ENCODE assay signal across 9 mouse cellular contexts in the genomic region with DNA sequence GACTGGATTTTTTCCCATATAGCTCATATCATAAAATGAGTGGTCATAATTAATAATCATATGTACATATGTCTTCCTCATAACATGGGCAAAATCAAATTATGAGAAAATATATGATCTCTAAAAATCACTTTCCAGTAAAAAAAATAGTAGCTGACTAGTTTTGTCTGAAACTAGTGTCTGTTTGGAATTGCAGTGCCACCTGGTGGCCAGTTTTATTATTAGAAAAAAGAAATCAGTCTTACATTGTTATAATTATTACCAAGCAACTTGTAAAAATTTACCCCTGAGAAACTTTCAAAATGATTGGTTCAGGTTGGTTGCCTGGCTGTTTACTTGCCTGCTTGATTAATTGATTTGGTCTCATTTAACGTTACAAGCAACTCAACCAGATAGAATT. TPM values are rescaled to one million over a fixed set of nuclear protein-coding genes. Genes with fewer than 3 reads are reported as not detected.
DNase-seq lines count a peak whose midpoint lies in the region; ATAC-seq and TF ChIP-seq lines count a peak whose summit lies in the region.
"Had no signal": no experiment of that assay in that cellular context is flagged by ENCODE, and none has a peak within 500 bp of the region (broad histone marks: within the 10 kb centered on the region; RNA-seq: fewer than 3 reads in every experiment).

No protein-coding gene starts in this region.

- H3K4me3 ChIP-seq in forebrain, postnatal 0 days (ENCODE audit: low read depth, low read length): no peak overlapping the region
- H3K4me3 ChIP-seq in forebrain, embryonic 15.5 days: no peak overlapping the region
- H3K4me3 ChIP-seq in liver, embryonic 11.5 days (ENCODE audit: low read depth, low read length): no peak overlapping the region
- H3K4me3 ChIP-seq: neural tube, embryonic 12.5 days had no signal

- DNase-seq in forebrain, postnatal 0 days: peak; percentile 67
- DNase-seq in liver: peak; percentile 25
- no peak for DNase-seq in liver, embryonic 11.5 days (ENCODE audit: low spot score)
- peak; percentile 14 for DNase-seq in Muller cell, postnatal 12 days (ENCODE audit: inconsistent ontology term)
- peak; percentile 41 for DNase-seq in fibroblast of lung, adult 2 months (ENCODE audit: low read depth)
- DNase-seq in lung, postnatal 25 days (ENCODE audit: low spot score): peak; percentile 41

- peak; percentile 60 for TF ChIP-seq CTCF in forebrain, postnatal 0 days (IDR thresholded peaks at IDR 0.05; ENCODE audit: low read depth)

- H3K36me3 ChIP-seq in forebrain, postnatal 0 days (ENCODE audit: insufficient read depth): peaks cover 30% of the 10 kb centered on the region
- H3K36me3 ChIP-seq in forebrain, embryonic 15.5 days: peaks cover 61% of the 10 kb centered on the region
- peaks cover 7% of the 10 kb centered on the region; the same call in 1 of the 2 replicates for H3K36me3 ChIP-seq in liver, embryonic 11.5 days (ENCODE audit: control insufficient read depth, insufficient read depth, low read length)

- no peak overlapping the region for H3K27ac ChIP-seq in forebrain, postnatal 0 days (ENCODE audit: low read depth, low read length)
- H3K27ac ChIP-seq in forebrain, embryonic 15.5 days (replicated peaks): no peak overlapping the region
- H3K27ac ChIP-seq in liver, embryonic 11.5 days (ENCODE audit: low read depth, low read length): no peak overlapping the region
- H3K27ac ChIP-seq: neural tube, embryonic 12.5 days had no signal

- H3K4me2 ChIP-seq in forebrain, postnatal 0 days (ENCODE audit: low read depth): no peak overlapping the region
- H3K4me2 ChIP-seq in forebrain, embryonic 15.5 days (replicated peaks): no peak overlapping the region
- no peak overlapping the region for H3K4me2 ChIP-seq in liver, embryonic 11.5 days
- H3K4me2 ChIP-seq: neural tube, embryonic 12.5 days had no signal

- 95% methylated on average over 1 of the region's 1 CpGs for WGBS in forebrain, postnatal 0 days
- 96% methylated on average over 1 of the region's 1 CpGs for WGBS in forebrain, embryonic 15.5 days
- WGBS in liver, embryonic 11.5 days: 83% methylated on average over 1 of the region's 1 CpGs

- no peaks in the 10 kb centered on the region for H3K9me3 ChIP-seq in forebrain, postnatal 0 days (ENCODE audit: low read length)
- H3K9me3 ChIP-seq in forebrain, embryonic 15.5 days: no peaks in the 10 kb centered on the region
- H3K9me3 ChIP-seq in liver, embryonic 11.5 days (ENCODE audit: control insufficient read depth, low read length): no peaks in the 10 kb centered on the region
- H3K9me3 ChIP-seq: neural tube, embryonic 12.5 days had no signal

- H3K4me1 ChIP-seq in forebrain, postnatal 0 days (ENCODE audit: insufficient read depth): no peaks in the 10 kb centered on the region
- no peaks in the 10 kb centered on the region for H3K4me1 ChIP-seq in forebrain, embryonic 15.5 days
- no peaks in the 10 kb centered on the region for H3K4me1 ChIP-seq in liver, embryonic 11.5 days (replicated peaks; ENCODE audit: control insufficient read depth, insufficient read depth, low read length)
- H3K4me1 ChIP-seq: neural tube, embryonic 12.5 days had no signal

- no peak for ATAC-seq in forebrain, postnatal 0 days
- ATAC-seq in forebrain, embryonic 15.5 days (replicated peaks): no peak
- ATAC-seq in liver, embryonic 11.5 days (replicated peaks; ENCODE audit: low FRiP score): no peak
- no peak for ATAC-seq in megakaryocyte-erythroid progenitor cell, adult 5-6 weeks (replicated peaks; ENCODE audit: low FRiP score, low TSS enrichment, poor library complexity, severe bottlenecking)

- no peaks in the 10 kb centered on the region for H3K27me3 ChIP-seq in forebrain, postnatal 0 days (ENCODE audit: insufficient read depth, low read length)
- no peaks in the 10 kb centered on the region for H3K27me3 ChIP-seq in forebrain, embryonic 15.5 days
- H3K27me3 ChIP-seq in liver, embryonic 11.5 days (replicated peaks; ENCODE audit: control insufficient read depth, insufficient read depth, low read length): no peaks in the 10 kb centered on the region
- H3K27me3 ChIP-seq: neural tube, embryonic 12.5 days had no signal

- H3K9ac ChIP-seq in forebrain, postnatal 0 days: no peak overlapping the region
- no peak overlapping the region for H3K9ac ChIP-seq in forebrain, embryonic 15.5 days (replicated peaks)
- H3K9ac ChIP-seq in liver, embryonic 11.5 days (ENCODE audit: low read depth, low read length): no peak overlapping the region
- H3K9ac ChIP-seq: neural tube, embryonic 12.5 days had no signal

RNA-seq across cellular contexts. Expression of gene Gpr21, which starts 30.8 kb away (rescaled TPM):
- 35.8 and 38.1 TPM in 2 replicates for total RNA-seq in forebrain, postnatal 0 days (2014; rRNA removed)
- 13.8 and 14.5 TPM in 2 replicates for polyA plus RNA-seq in forebrain, postnatal 0 days (2015; fragmentation: Nextera tagmentation; extraction: Ambion mirVana)
- 20.3 and 22.9 TPM in 2 replicates for polyA plus RNA-seq in forebrain, embryonic 15.5 days (2015; fragmentation: Nextera tagmentation; extraction: Ambion mirVana)
- polyA plus RNA-seq in liver, embryonic 11.5 days (2014; fragmentation: Nextera tagmentation; extraction: Ambion mirVana): 0.25 and 0.51 TPM in 2 replicates
- total RNA-seq in megakaryocyte-erythroid progenitor cell, adult 5-6 weeks (2014; fragmentation: Nextera tagmentation): 2.0 and 3.3 TPM in 2 replicates
- total RNA-seq in megakaryocyte-erythroid progenitor cell, adult 5-6 weeks (2017): 0.42 and 3.4 TPM in 2 replicates

RNA-seq across cellular contexts. Expression of gene Rabgap1, which starts 42.3 kb away (rescaled TPM):
- total RNA-seq in forebrain, postnatal 0 days (2014; rRNA removed): 92.9 and 99.8 TPM in 2 replicates
- 35.6 and 46.6 TPM in 2 replicates for polyA plus RNA-seq in forebrain, postnatal 0 days (2015; fragmentation: Nextera tagmentation; extraction: Ambion mirVana)
- 61.6 and 65.0 TPM in 2 replicates for polyA plus RNA-seq in forebrain, embryonic 15.5 days (2015; fragmentation: Nextera tagmentation; extraction: Ambion mirVana)
- polyA plus RNA-seq in liver, embryonic 11.5 days (2014; fragmentation: Nextera tagmentation; extraction: Ambion mirVana): 20.3 and 20.4 TPM in 2 replicates
- 25.0 and 28.0 TPM in 2 replicates for total RNA-seq in megakaryocyte-erythroid progenitor cell, adult 5-6 weeks (2014; fragmentation: Nextera tagmentation)
- 39.7 and 49.2 TPM in 2 replicates for total RNA-seq in megakaryocyte-erythroid progenitor cell, adult 5-6 weeks (2017)

RNA-seq across cellular contexts. Expression of gene Zbtb6, which starts 42.4 kb away (rescaled TPM):
- 43.2 and 54.2 TPM in 2 replicates for total RNA-seq in forebrain, postnatal 0 days (2014; rRNA removed)
- 9.7 and 10.6 TPM in 2 replicates for polyA plus RNA-seq in forebrain, postnatal 0 days (2015; fragmentation: Nextera tagmentation; extraction: Ambion mirVana)
- polyA plus RNA-seq in forebrain, embryonic 15.5 days (2015; fragmentation: Nextera tagmentation; extraction: Ambion mirVana): 18.2 and 19.3 TPM in 2 replicates
- polyA plus RNA-seq in liver, embryonic 11.5 days (2014; fragmentation: Nextera tagmentation; extraction: Ambion mirVana): 4.0 and 4.4 TPM in 2 replicates
- 11.4 and 12.4 TPM in 2 replicates for total RNA-seq in megakaryocyte-erythroid progenitor cell, adult 5-6 weeks (2014; fragmentation: Nextera tagmentation)
- 29.2 and 30.6 TPM in 2 replicates for total RNA-seq in megakaryocyte-erythroid progenitor cell, adult 5-6 weeks (2017)

RNA-seq across cellular contexts. Expression of gene Zbtb26, which starts 42.4 kb away (rescaled TPM):
- total RNA-seq in forebrain, postnatal 0 days (2014; rRNA removed): 11.8 and 15.7 TPM in 2 replicates
- polyA plus RNA-seq in forebrain, postnatal 0 days (2015; fragmentation: Nextera tagmentation; extraction: Ambion mirVana): 1.3 and 2.1 TPM in 2 replicates
- 8.3 and 8.6 TPM in 2 replicates for polyA plus RNA-seq in forebrain, embryonic 15.5 days (2015; fragmentation: Nextera tagmentation; extraction: Ambion mirVana)
- 7.6 and 7.7 TPM in 2 replicates for polyA plus RNA-seq in liver, embryonic 11.5 days (2014; fragmentation: Nextera tagmentation; extraction: Ambion mirVana)
- 10.7 and 11.8 TPM in 2 replicates for total RNA-seq in megakaryocyte-erythroid progenitor cell, adult 5-6 weeks (2014; fragmentation: Nextera tagmentation)
- total RNA-seq in megakaryocyte-erythroid progenitor cell, adult 5-6 weeks (2017): 8.7 and 13.7 TPM in 2 replicates
